Mouse (Mus musculus) forebrain, embryonic 15.5 days (tissue): ENCODE measurements around the gene Dram2. TPM values are rescaled to one million over a fixed set of nuclear protein-coding genes. Genes with fewer than 3 reads are reported as not detected.
"Not testable (repeated sequence)": the region's sequence is repeated elsewhere in the genome, so short reads cannot be mapped to it uniquely, and the experiment has no call there.

Source experiments
- ATAC-seq: fragments of 200-750 bp; cut with Nextera tagmentation; replicated peaks from 2 replicates; pipeline ENCODE4 v1.8.0; 2017; ENCODE audit warnings: mild to moderate bottlenecking, moderate TSS enrichment, moderate library complexity
- H3K27ac ChIP-seq: fragments of 300-500 bp; sonication (generic); replicated peaks from 2 replicates; pipeline ENCODE4 v1.5.1; 2015; ENCODE audit warnings: mild to moderate bottlenecking, inconsistent platforms
- H3K27me3 ChIP-seq: fragments of 300-500 bp; sonication (generic); 2 replicates; pipeline ENCODE4 v1.6.1; 2015; ENCODE audit warnings: inconsistent platforms
- H3K36me3 ChIP-seq: fragments of 300-500 bp; sonication (generic); 2 replicates; pipeline ENCODE4 v1.6.1; 2015; ENCODE audit warnings: mild to moderate bottlenecking, inconsistent platforms
- H3K4me1 ChIP-seq: fragments of 300-500 bp; sonication (generic); 2 replicates; pipeline ENCODE4 v1.6.1; 2015; ENCODE audit warnings: inconsistent platforms
- H3K4me2 ChIP-seq: fragments of 300-500 bp; sonication (generic); replicated peaks from 2 replicates; pipeline ENCODE4 v1.6.1; 2015; ENCODE audit warnings: mild to moderate bottlenecking, inconsistent platforms
- H3K4me3 ChIP-seq: fragments of 300-500 bp; sonication (generic); 2 replicates; pipeline ENCODE4 v1.5.1; 2015; ENCODE audit warnings: mild to moderate bottlenecking, inconsistent platforms
- H3K9ac ChIP-seq: fragments of 300-500 bp; sonication (generic); replicated peaks from 2 replicates; pipeline ENCODE4 v1.6.1; 2015; ENCODE audit warnings: mild to moderate bottlenecking, inconsistent platforms
- H3K9me3 ChIP-seq: fragments of 300-500 bp; sonication (generic); 2 replicates; pipeline ENCODE4 v1.6.1; 2016; ENCODE audit warnings: inconsistent platforms
- WGBS: fragments of 180-500 bp; shearing (Covaris S2); methylation state at CpG from one replicate; pipeline ENCODE4 v1.1.7; 2015; ENCODE audit warnings: mixed read lengths; 5-methylcytosine and 5-hydroxymethylcytosine counted together
- polyA plus RNA-seq: library from polyadenylated mRNA; unstranded; fragments of >200 nt; fragmentation: Nextera tagmentation; extraction: Ambion mirVana; gene quantifications from 2 replicates; pipeline ENCODE4 v1.2.1, GENCODE M21; 2015

The Dram2 gene
- polyA plus RNA-seq, 1 experiment from 2014 or later, result 55.6 TPM

DNA sequence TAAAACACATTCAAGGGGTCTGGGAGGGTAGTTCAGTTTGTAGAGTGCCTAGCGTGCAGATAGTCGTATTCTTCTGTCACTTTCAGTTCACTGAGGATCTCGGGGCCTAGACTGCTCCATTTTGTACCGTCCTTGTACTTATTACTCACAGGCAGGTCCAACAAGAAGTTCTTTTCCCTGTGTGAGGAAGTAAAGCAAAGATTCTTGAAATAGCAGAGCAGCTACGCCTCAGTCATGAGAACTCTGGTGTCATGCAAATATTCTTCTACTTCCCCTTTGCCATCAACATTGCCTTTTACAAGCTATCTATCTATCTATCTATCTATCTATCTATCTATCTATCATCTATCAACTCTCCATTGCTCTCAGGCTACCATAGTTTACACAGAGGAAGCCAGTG lies 5.8 kb downstream of the Dram2 start:
- WGBS, result 93% methylated on average over 5 of the region's 5 CpGs
- Histone ChIP-seq H3K9me3 (no peaks in the 10 kb centered on the region), H3K27ac (no peak overlapping the region), H3K9ac (no peak overlapping the region), H3K4me2 (no peak overlapping the region), H3K4me3 (no peak overlapping the region), H3K36me3 (peaks cover 23% of the 10 kb centered on the region), H3K4me1 (peaks cover 15% of the 10 kb centered on the region), H3K27me3 (no peaks in the 10 kb centered on the region)
- no peak for ATAC-seq

DNA sequence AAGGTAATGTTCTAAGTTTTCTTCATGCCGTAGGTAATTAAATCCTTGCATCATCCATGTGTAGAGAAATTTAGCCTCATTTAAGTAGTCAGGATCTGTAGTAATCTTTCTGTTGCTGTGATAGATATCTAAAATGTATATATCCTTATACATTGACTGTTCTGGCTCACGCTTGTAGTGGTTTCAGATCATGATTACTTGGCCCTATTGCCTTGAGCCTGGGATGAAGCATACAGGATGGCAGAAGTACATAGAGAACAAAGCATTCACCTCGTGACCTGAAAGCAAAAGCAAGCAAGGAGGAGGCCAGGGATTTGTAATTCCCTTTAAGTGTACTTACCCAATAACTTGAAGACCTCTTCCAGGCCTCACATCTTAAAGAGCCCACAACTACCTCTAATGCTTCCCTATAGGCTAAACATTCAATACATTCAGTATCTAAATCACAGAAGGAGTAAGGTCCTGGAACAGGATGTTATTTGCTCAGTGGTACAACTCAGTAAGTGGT lies 8.2 kb downstream of the Dram2 start:
- no peak overlapping the region for H3K4me2 ChIP-seq
- H3K9me3 ChIP-seq, result no peaks in the 10 kb centered on the region
- ATAC-seq, result no peak
- H3K4me1 ChIP-seq, result peaks cover 3% of the 10 kb centered on the region; the same call in 1 of the 2 replicates
- H3K27ac ChIP-seq, result no peak overlapping the region
- WGBS, result 92% methylated on average over 3 of the region's 3 CpGs
- H3K4me3 ChIP-seq, result no peak overlapping the region
- H3K9ac ChIP-seq, result no peak overlapping the region
- no peaks in the 10 kb centered on the region for H3K27me3 ChIP-seq
- peaks cover 26% of the 10 kb centered on the region for H3K36me3 ChIP-seq

DNA sequence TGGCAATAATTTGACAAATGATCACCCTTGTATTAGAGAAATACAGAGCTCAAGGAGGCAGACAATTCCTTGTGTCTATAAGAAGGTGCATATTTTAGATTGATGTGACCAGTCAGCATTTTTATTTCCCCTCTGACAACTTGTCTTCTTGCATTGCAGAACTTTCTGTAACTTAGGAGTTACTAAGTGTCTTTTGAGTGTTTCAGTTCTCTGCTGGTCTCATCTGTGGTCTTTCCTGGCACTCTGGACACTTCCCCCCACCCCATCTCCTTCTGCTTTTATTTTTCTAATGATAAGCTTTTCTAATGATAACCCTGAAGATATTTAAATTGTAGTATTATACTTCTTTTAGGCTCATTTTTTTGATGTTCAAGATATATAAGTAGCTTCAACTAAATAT lies 10.7 kb downstream of the Dram2 start:
- Histone ChIP-seq H3K4me1 (no peaks in the 10 kb centered on the region), H3K9me3 (no peaks in the 10 kb centered on the region), H3K36me3 (peaks cover 25% of the 10 kb centered on the region), H3K9ac (no peak overlapping the region), H3K27ac (no peak overlapping the region), H3K27me3 (no peaks in the 10 kb centered on the region), H3K4me3 (no peak overlapping the region), H3K4me2 (no peak overlapping the region)
- ATAC-seq, result no peak

DNA sequence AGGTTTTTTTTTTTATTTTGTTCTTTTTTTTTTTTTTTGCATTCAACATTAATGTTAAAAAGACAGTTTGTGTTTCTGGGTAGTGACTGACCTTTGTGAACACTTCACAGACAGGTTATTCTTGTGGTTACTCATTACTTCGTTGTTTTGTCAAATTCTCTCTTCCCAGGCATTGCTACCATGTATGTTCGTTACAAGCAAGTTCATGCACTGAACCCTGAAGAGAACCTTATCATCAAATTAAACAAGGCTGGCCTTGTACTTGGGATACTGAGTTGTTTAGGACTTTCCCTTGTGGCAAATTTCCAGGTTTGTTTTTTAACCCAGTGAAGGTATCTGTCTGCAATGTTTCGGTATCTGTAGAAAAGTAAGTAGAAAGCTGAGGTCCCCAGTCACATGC lies 18.3 kb downstream of the Dram2 start:
- no peak overlapping the region for H3K4me3 ChIP-seq
- no peak overlapping the region for H3K4me2 ChIP-seq
- WGBS, result 94% methylated on average over 3 of the region's 3 CpGs
- H3K9ac ChIP-seq, result no peak overlapping the region
- no peak for ATAC-seq
- H3K4me1 ChIP-seq, result no peaks in the 10 kb centered on the region
- H3K9me3 ChIP-seq, result no peaks in the 10 kb centered on the region
- no peak overlapping the region for H3K27ac ChIP-seq
- H3K27me3 ChIP-seq, result no peaks in the 10 kb centered on the region
- peaks cover 19% of the 10 kb centered on the region for H3K36me3 ChIP-seq

DNA sequence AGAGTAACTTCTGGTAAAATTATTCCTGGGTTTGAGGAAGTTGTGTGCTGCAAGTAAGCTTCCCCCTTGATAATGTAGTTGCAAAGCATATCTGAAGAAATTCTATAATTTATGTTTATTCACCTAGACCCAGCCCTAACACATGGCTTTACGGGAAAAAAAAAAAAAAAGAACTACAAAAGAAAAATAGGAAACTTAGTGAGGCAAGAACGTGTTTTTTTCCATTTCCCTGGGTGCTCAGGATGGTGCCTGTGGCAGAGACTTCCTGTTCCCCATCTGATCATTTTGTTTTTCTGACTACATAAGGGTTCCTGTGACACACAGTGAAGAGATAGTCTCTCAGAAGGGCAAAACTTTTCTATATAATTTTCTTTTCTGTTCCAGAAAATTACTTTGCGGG lies 25.6 kb downstream of the Dram2 start:
- Histone ChIP-seq H3K4me2 (no peak overlapping the region), H3K4me1 (no peaks in the 10 kb centered on the region), H3K4me3 (no peak overlapping the region), H3K36me3 (peaks cover 21% of the 10 kb centered on the region), H3K27me3 (no peaks in the 10 kb centered on the region), H3K9me3 (no peaks in the 10 kb centered on the region), H3K9ac (no peak overlapping the region), H3K27ac (no peak overlapping the region)
- WGBS, result 81% methylated on average over 3 of the region's 3 CpGs
- ATAC-seq, result no peak

- Histone ChIP-seq H3K9ac (no peak overlapping the region), H3K4me2 (no peak overlapping the region)
- WGBS, result 91% methylated on average over 2 of the region's 2 CpGs
These were observed 31.7 kb downstream of the Dram2 start for GRCm38 (mm10) chr3:106579296-106579695.

DNA sequence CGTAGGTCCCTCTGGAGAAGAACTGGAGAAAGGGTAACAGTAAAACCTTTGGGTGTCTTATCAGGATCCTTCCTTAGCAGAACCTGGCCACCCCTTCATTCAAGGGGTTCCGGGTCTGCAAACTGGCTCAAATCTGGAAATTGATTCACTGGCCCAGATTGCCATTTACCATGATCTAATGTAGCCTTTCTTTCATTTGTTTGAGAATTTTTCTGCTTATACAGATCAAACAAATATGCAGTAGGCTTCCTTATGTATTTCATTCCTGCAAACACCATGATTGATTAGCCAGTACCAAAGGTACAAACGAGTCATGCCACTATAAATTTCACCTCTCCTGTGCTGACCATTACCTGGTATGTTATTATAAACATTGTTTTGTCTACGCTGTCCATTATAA lies 46.0 kb downstream of the Dram2 start:
- not testable (repeated sequence) for H3K36me3 ChIP-seq, ATAC-seq, H3K4me3 ChIP-seq, H3K27ac ChIP-seq, H3K9me3 ChIP-seq, H3K9ac ChIP-seq, H3K4me1 ChIP-seq, H3K4me2 ChIP-seq, H3K27me3 ChIP-seq
- 87% methylated on average over 4 of the region's 4 CpGs for WGBS

More at GRCm38 (mm10) chr3:106579296-106579695, 31.7 kb downstream of the Dram2 start:
- H3K9me3 ChIP-seq, result no peaks in the 10 kb centered on the region
- H3K4me1 ChIP-seq, result no peaks in the 10 kb centered on the region
- no peaks in the 10 kb centered on the region for H3K27me3 ChIP-seq
- no peak overlapping the region for H3K27ac ChIP-seq
- no peaks in the 10 kb centered on the region for H3K36me3 ChIP-seq
- no peak for ATAC-seq
- H3K4me3 ChIP-seq, result no peak overlapping the region

DNA sequence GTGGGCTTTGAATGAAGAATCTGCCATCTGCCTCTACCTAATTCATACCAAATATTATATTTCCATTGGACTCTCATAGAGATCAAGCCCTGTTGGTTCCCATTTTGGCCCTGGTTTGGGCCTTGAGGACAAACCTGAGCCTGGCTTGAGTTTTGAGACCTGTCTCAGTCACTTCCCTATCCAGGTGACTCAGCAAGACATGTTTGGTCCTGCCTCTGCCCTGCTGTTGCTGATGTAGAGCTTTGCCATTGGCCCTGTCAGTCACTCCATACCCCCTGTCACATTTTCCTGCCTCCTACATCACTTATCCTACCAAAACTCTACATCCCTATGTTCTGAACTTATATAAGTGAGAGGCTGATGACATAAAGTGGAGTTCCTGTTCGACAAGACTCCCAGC lies 70.5 kb downstream of the Dram2 start:
- no peak overlapping the region for H3K27ac ChIP-seq
- no peak overlapping the region for H3K4me2 ChIP-seq
- H3K9ac ChIP-seq, result no peak overlapping the region
- H3K9me3 ChIP-seq, result no peaks in the 10 kb centered on the region
- H3K36me3 ChIP-seq, result no peaks in the 10 kb centered on the region
- no peaks in the 10 kb centered on the region for H3K4me1 ChIP-seq
- no peaks in the 10 kb centered on the region for H3K27me3 ChIP-seq
- no peak for ATAC-seq
- 88% methylated on average over 1 of the region's 1 CpGs for WGBS
- no peak overlapping the region for H3K4me3 ChIP-seq

Other genes starting within 250 kb of the Dram2 start
- not detected in 2 replicates for gene Chil6, start 141.6 kb upstream of the Dram2 start, polyA plus RNA-seq
- gene Dennd2d, start 65.4 kb upstream of the Dram2 start, polyA plus RNA-seq, result 0.09 and 0.34 TPM in 2 replicates
- 41.3 and 49.9 TPM in 2 replicates for gene Cept1, start within 50 bp of the Dram2 start, polyA plus RNA-seq
- 19.5 and 20.0 TPM in 2 replicates for gene Lrif1, start 137.2 kb downstream of the Dram2 start, polyA plus RNA-seq
- 3.1 and 3.6 TPM in 2 replicates for gene Cd53, start 242.4 kb downstream of the Dram2 start, polyA plus RNA-seq